Mouse (Mus musculus) erythroblast, embryonic 14.5 days (primary cell): Measurements from ENCODE around the gene Kmt5b. TPM values are rescaled to one million over a fixed set of nuclear protein-coding genes. Genes with fewer than 3 reads are reported as not detected.

Source experiments
- H3K27me3 ChIP-seq: 2 replicates; pipeline ENCODE4 v1.6.1; 2012; ENCODE audit warnings: inconsistent platforms; ENCODE audit not compliant: control insufficient read depth
- H3K36me3 ChIP-seq: 2 replicates; pipeline ENCODE4 v1.6.1; 2012; ENCODE audit warnings: mild to moderate bottlenecking, inconsistent platforms; ENCODE audit not compliant: control insufficient read depth
- H3K4me1 ChIP-seq: 2 replicates; pipeline ENCODE4 v1.6.1; 2012; ENCODE audit warnings: inconsistent platforms; ENCODE audit not compliant: control insufficient read depth
- H3K4me3 ChIP-seq: replicated peaks from 2 replicates; pipeline ENCODE3; 2012; ENCODE audit warnings: moderate library complexity, mild to moderate bottlenecking, inconsistent platforms
- H3K9me3 ChIP-seq: 2 replicates; pipeline ENCODE4 v1.6.1; 2012; ENCODE audit warnings: low read length, inconsistent platforms, mixed read lengths; ENCODE audit not compliant: control insufficient read depth
- GATA1 ChIP-seq: IDR thresholded peaks from 2 replicates; pipeline ENCODE4 v1.6.1; 2012; ENCODE audit warnings: low read length, inconsistent platforms, mixed read lengths
- TAL1 ChIP-seq: IDR thresholded peaks from 3 replicates; pipeline ENCODE4 v1.6.1; 2012; ENCODE audit warnings: low read length, inconsistent platforms, mixed read lengths
- polyA plus RNA-seq: library from polyadenylated mRNA; stranded (reverse); fragments of >175 nt; gene quantifications from 2 replicates; pipeline ENCODE4 v1.2.3, GENCODE M21; 2012

The Kmt5b gene
- polyA plus RNA-seq, 1 experiment: 0.52 TPM

- Histone ChIP-seq H3K4me1 (no peaks in the 10 kb centered on the region), H3K4me3 (no peak overlapping the region), H3K36me3 (no peaks in the 10 kb centered on the region), H3K9me3 (no peaks in the 10 kb centered on the region), H3K27me3 (no peaks in the 10 kb centered on the region)
- TF ChIP-seq TAL1: no peak
- TF ChIP-seq GATA1: no peak
Measured at GRCm38 (mm10) chr19:3736001-3736400, 31.2 kb upstream of the Kmt5b start.

GRCm38 (mm10) chr19:3739650-3740049 lies 27.6 kb upstream of the Kmt5b start:
- peaks cover 4% of the 10 kb centered on the region for H3K4me1 ChIP-seq
- no peaks in the 10 kb centered on the region for H3K27me3 ChIP-seq
- no peaks in the 10 kb centered on the region for H3K36me3 ChIP-seq
- no peak for TF ChIP-seq GATA1
- no peak for TF ChIP-seq TAL1
- H3K4me3 ChIP-seq: no peak overlapping the region
- H3K9me3 ChIP-seq: no peaks in the 10 kb centered on the region

- H3K4me1 ChIP-seq: peaks cover 4% of the 10 kb centered on the region
- H3K27me3 ChIP-seq: no peaks in the 10 kb centered on the region
- no peak overlapping the region for H3K4me3 ChIP-seq
- no peaks in the 10 kb centered on the region for H3K36me3 ChIP-seq
- TF ChIP-seq TAL1 (no peak), GATA1 (no peak)
- peaks cover 7% of the 10 kb centered on the region for H3K9me3 ChIP-seq
Measured at GRCm38 (mm10) chr19:3742716-3743115, 24.5 kb upstream of the Kmt5b start.

- TF ChIP-seq TAL1 (no peak), GATA1 (no peak)
- no peaks in the 10 kb centered on the region for H3K27me3 ChIP-seq
- H3K4me1 ChIP-seq: peaks cover 4% of the 10 kb centered on the region
- no peaks in the 10 kb centered on the region for H3K36me3 ChIP-seq
- H3K4me3 ChIP-seq: no peak overlapping the region
- peaks cover 12% of the 10 kb centered on the region for H3K9me3 ChIP-seq
Measured at GRCm38 (mm10) chr19:3743362-3743761, 23.9 kb upstream of the Kmt5b start.

GRCm38 (mm10) chr19:3743851-3744512 lies 23.2 kb upstream of the Kmt5b start:
- Histone ChIP-seq H3K4me1 (peaks cover 4% of the 10 kb centered on the region), H3K36me3 (no peaks in the 10 kb centered on the region), H3K4me3 (peak overlapping the region; percentile 52), H3K27me3 (no peaks in the 10 kb centered on the region), H3K9me3 (peaks cover 15% of the 10 kb centered on the region)
- no peak for TF ChIP-seq TAL1
- TF ChIP-seq GATA1: no peak

- peaks cover 8% of the 10 kb centered on the region for H3K9me3 ChIP-seq
- H3K36me3 ChIP-seq: no peaks in the 10 kb centered on the region
- TF ChIP-seq TAL1 (no peak), GATA1 (no peak)
- no peak overlapping the region for H3K4me3 ChIP-seq
- H3K27me3 ChIP-seq: 0 out of 2 replicates have a peak, but pooled peaks cover 4% of the 10 kb centered on the region
- H3K4me1 ChIP-seq: no peaks in the 10 kb centered on the region
Measured at GRCm38 (mm10) chr19:3752621-3753239, 14.5 kb upstream of the Kmt5b start.

GRCm38 (mm10) chr19:3753240-3753633 lies 14.0 kb upstream of the Kmt5b start:
- Histone ChIP-seq H3K4me3 (no peak overlapping the region), H3K27me3 (0 out of 2 replicates have a peak, but pooled peaks cover 4% of the 10 kb centered on the region)

GRCm38 (mm10) chr19:3753738-3754137 lies 13.5 kb upstream of the Kmt5b start:
- no peak overlapping the region for H3K4me3 ChIP-seq
- no peaks in the 10 kb centered on the region for H3K9me3 ChIP-seq
- 0 out of 2 replicates have a peak, but pooled peaks cover 4% of the 10 kb centered on the region for H3K27me3 ChIP-seq
- H3K4me1 ChIP-seq: no peaks in the 10 kb centered on the region
- no peaks in the 10 kb centered on the region for H3K36me3 ChIP-seq
- TF ChIP-seq TAL1: no peak
- no peak for TF ChIP-seq GATA1

More at GRCm38 (mm10) chr19:3753240-3753633, 14.0 kb upstream of the Kmt5b start:
- Histone ChIP-seq H3K4me1 (no peaks in the 10 kb centered on the region), H3K9me3 (peaks cover 4% of the 10 kb centered on the region; the same call in 1 of the 2 replicates), H3K36me3 (no peaks in the 10 kb centered on the region)
- no peak for TF ChIP-seq TAL1
- no peak for TF ChIP-seq GATA1

GRCm38 (mm10) chr19:3757861-3758260 lies 9.4 kb upstream of the Kmt5b start:
- no peak for TF ChIP-seq GATA1
- no peak for TF ChIP-seq TAL1

More at GRCm38 (mm10) chr19:3757861-3758260, 9.4 kb upstream of the Kmt5b start:
- H3K36me3 ChIP-seq: no peaks in the 10 kb centered on the region
- no peak overlapping the region for H3K4me3 ChIP-seq
- H3K9me3 ChIP-seq: no peaks in the 10 kb centered on the region
- H3K4me1 ChIP-seq: no peaks in the 10 kb centered on the region
- no peaks in the 10 kb centered on the region; the same call in none of the 2 replicates for H3K27me3 ChIP-seq
